Mouse (Mus musculus) A20 (cell line): ENCODE data around the gene Olfr104-ps.

Source experiments
- DNase-seq: peaks from one replicate; pipeline ENCODE4 v3.0.0-alpha.2; 2011; ENCODE audit warnings: low read depth, low spot score

Olfr104-ps gene

GRCm38 (mm10) chr17:37359282-37359681, at the start of gene Olfr104-ps:
Olfr104-ps (plus strand) TSS chr17:37359582.
- DNase-seq = no peak

- DNase-seq = no peak
These were observed 49.2 kb upstream of the Olfr104-ps start for GRCm38 (mm10) chr17:37310146-37310699.

- no peak for DNase-seq
These were observed 42.4 kb upstream of the Olfr104-ps start, which contains the start of gene Olfr102 for GRCm38 (mm10) chr17:37316954-37317353. Olfr102 (minus strand) TSS chr17:37317054.

- DNase-seq = no peak
These were observed 19.8 kb upstream of the Olfr104-ps start, which contains the start of gene Olfr103 for GRCm38 (mm10) chr17:37339598-37339997. Olfr103 (minus strand) TSS chr17:37339698.

- DNase-seq = no peak
These were observed 19.4 kb downstream of the Olfr104-ps start, which contains the start of gene Olfr105-ps for GRCm38 (mm10) chr17:37378733-37379132. Olfr105-ps (plus strand) TSS chr17:37379033.

GRCm38 (mm10) chr17:37390093-37390492, 30.7 kb downstream of the Olfr104-ps start, which contains the start of gene Olfr106-ps:
Olfr106-ps (plus strand) TSS chr17:37390393.
- DNase-seq = no peak

GRCm38 (mm10) chr17:37398926-37399325, 39.5 kb downstream of the Olfr104-ps start, which contains the start of gene Olfr107:
Olfr107 (plus strand) TSS chr17:37399226.
- no peak for DNase-seq

- DNase-seq = no peak
These were observed 54.0 kb downstream of the Olfr104-ps start for GRCm38 (mm10) chr17:37413380-37413779.
